ENCODE assay signal across 14 mouse cellular contexts in the genomic region with DNA sequence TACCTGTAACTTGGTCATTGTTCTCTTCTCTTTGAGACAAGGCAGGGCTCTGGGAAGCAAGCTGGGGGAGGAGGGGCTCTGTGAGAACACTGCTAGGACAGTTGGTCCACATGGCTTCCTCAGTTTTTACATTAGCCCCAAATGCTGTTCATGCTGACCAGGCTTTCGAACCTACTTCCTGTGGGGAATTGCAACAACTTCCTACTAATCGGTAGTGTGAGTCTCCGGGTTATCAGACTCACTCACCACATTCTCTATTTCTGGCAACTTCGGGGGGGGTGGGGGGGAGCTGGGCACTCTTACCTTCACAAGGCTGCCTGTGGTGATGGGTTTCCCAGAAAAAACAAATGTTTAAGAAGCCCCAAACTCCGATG. TPM values are rescaled to one million over a fixed set of nuclear protein-coding genes. Genes with fewer than 3 reads are reported as not detected.
"Had no signal": no experiment of that assay in that cellular context is flagged by ENCODE, and none has a peak within 500 bp of the region (broad histone marks: within the 10 kb centered on the region; RNA-seq: fewer than 3 reads in every experiment).

No protein-coding gene starts in this region.

- H3K4me3 ChIP-seq: midbrain, embryonic 13.5 days; midbrain, embryonic 15.5 days; neural tube, embryonic 12.5 days had no signal

- DNase-seq: lung, adult 18-20 months; lung, embryonic 14.5 days; lung, postnatal 10 days; right cerebral cortex, adult 18-20 months; right cerebral cortex, postnatal 25 days; right cerebral cortex, postnatal 4 days; spleen, adult 18-20 months; thymus, adult 18-20 months; thymus, postnatal 14 days; thymus, postnatal 36 days had no signal

- H3K4me1 ChIP-seq: midbrain, embryonic 13.5 days; midbrain, embryonic 15.5 days; neural tube, embryonic 12.5 days had no signal

- ATAC-seq: midbrain, embryonic 13.5 days; midbrain, embryonic 15.5 days had no signal

- H3K9ac ChIP-seq: lung, embryonic 14.5 days; midbrain, embryonic 13.5 days; midbrain, embryonic 15.5 days; neural tube, embryonic 12.5 days had no signal

- H3K27me3 ChIP-seq: midbrain, embryonic 13.5 days; midbrain, embryonic 15.5 days; neural tube, embryonic 12.5 days had no signal

- H3K27ac ChIP-seq: midbrain, embryonic 13.5 days; midbrain, embryonic 15.5 days; neural tube, embryonic 12.5 days had no signal

RNA-seq across cellular contexts. Expression of a gene that starts 14.7 kb away (rescaled TPM):
- total RNA-seq: monocyte, adult 5-6 weeks had no signal
